Mouse (Mus musculus): ENCODE measurements around the gene Dmac1. TPM values are rescaled to one million over a fixed set of nuclear protein-coding genes. Genes with fewer than 3 reads are reported as not detected.

Dmac1 gene
- polyA plus RNA-seq (2017; shearing (Covaris generic)) = 100 to 1,000 TPM in 1 of 2 experiments, 10 to 100 TPM in 1; 89.7 to 108 TPM

GRCm38 (mm10) chr4:75278197-75279175 is at the start of gene Dmac1:
TSS of gene Dmac1 (minus strand) at chr4:75278305.

Data from inflammation-experienced regulatory T-cells (primary cell).